Mouse (Mus musculus): Measurements from ENCODE around the gene Ppp2r1b.

The Ppp2r1b gene

DNA sequence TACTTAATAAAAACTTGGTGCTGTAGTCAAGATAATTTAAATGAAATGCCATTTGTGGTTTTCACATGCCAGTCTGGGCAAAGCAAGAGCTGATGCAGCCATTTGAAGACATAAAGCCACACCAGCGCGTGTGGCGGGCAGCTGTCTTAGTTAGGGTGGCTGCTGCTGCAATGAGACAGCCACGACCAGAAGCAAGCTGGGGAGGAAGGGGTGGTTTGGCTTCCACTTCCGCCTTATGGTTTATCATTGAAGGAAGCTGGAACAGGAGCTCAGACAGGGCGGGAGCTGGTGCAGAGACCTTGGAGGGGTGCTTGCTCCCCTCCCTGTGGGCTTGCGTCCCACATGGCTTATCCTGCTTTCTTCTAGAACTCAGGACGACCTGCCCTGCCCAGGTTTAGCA is 20.7 kb downstream of the Ppp2r1b start:
- DNase-seq (ENCODE audit: low read depth, low spot score), result no peak

DNA sequence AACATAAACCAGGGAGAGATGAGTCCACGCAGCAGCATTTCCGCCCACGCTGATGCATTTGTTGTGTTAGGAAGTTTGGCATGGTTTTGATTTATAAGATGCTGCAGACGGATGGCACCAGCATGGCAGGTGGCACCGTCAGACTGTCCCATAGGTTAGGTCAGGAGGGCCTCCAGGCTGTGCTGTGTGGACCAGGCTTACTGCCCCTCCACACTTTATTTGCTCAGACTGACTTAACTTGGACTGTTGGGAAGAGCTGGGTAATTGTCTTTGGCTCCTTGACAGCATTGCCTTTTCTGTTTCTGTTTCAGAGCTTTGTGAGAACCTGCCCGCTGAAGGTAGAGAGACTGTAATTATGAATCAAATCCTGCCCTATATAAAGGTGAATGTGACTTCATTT is 21.9 kb downstream of the Ppp2r1b start:
- no peak for DNase-seq (ENCODE audit: low read depth, low spot score)

DNA sequence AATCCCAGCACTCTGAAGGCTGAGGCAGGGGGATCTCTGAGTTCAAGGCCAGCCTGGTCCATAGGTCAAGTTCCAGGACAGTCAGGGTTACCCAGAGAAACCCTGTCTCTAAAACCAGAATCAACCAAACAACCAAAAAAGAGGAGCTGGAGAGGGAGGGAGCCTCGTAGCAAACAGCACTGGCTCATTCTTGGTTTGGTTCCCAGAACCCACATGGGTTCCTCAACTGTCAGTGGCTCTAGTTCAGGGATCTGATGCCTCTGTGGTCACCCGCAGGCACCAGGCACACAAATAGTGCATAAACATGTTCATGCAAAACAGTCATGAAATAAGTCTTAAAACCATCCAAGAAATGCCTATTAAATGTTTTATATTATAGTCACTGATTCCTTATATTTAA is 23.1 kb downstream of the Ppp2r1b start:
- no peak for DNase-seq (ENCODE audit: low read depth, low spot score)

DNA sequence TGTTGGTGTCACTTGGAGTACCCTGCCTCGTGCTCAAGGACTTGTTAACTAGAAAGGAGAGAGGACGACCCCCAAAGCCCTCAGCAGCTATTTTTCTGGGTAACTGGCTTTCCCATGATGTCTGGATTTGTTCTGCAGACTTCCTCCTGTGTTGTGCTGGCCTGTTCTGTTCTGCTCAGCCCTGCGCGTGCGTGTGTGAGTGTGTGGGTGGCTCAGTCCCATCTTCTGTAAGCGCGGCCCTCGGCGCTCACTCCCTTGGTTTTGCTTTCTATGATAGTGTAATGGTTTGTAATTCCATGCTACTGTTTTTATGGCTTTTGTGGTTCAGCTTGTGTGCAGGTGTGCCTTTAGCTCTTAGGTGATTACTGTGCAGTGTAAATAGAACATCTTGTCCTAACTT is 28.1 kb downstream of the Ppp2r1b start:
- DNase-seq (ENCODE audit: low read depth, low spot score), result no peak

DNA sequence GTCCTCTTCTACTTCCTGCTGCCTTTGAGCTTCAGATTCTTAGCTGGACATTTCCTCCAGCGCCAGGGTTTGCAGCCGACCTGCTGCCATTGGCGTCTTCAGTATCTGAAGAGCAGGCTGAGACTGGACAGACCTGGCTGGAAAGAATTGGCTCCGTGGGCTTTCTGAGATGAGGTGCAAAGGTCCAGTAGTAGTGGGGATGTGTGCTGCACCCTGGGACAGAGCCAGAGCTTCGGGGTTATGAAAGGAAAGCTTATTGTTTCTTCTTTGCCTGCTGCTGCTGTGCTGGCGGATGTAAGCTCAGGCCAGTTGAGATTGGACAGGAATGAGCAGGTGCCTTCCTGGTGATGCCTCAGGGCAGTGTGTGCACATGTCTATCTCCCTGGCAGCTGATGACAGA is 28.9 kb downstream of the Ppp2r1b start:
- no peak for DNase-seq (ENCODE audit: low read depth, low spot score)

DNA sequence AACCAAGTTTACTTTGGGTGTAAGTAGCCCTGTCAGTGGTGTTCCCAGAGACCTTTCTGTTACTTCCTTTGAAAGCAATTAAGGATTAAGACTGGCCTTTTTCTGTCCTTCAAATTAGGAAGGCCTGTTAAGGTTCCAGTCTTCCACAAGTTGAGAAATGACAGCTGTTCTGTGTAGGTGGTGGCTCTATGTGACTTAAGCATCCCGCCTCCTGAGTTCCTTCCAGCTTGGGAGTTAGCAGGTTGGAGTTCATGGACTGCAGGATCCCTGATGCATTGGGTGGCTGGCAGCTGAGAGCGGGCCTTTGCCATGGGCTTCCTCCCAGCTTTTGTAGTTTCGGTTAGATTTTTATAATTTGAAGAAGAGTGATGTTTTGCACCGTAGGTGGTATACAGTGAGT is 30.4 kb downstream of the Ppp2r1b start:
- DNase-seq (ENCODE audit: low read depth, low spot score), result no peak

DNA sequence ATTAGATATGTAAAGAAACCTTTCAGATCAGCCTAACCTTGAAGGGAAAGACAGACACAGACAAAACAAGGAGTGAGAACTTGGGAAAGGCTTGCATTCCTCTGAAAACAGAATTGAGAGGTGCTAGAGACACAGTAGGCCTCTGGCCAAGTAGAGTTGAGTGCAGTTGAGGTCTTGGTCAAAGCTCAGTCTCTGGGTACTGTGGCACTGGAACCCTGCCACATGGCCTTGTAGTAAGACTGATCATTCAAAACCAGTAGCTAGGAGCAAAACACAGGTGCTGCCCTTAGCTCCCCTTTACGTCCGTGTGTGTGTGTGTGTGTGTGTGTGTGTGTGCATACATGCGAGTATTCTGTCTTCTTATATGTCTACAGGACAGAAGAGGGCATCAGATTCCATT is 31.2 kb downstream of the Ppp2r1b start:
- DNase-seq (ENCODE audit: low read depth, low spot score), result no peak

DNA sequence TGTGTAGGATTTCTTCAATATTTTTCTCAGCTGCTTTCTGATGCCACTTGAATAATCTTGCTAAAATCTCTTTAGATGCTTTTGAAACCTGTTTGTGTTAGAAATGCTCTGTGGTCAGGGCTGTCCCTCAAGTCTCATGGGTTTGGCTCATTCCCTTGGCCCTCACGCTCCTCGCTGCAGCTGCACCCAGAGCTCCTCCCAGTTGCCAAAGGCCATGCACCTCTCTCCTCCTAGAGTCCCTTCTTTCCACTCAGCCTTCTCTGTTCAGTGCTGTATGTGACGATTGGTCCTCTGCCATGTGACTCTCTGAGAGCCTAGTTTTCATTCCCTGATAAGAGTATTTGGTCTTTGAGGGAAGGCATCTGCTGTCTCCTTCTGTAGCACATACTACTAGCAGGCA is 32.3 kb downstream of the Ppp2r1b start:
- no peak for DNase-seq (ENCODE audit: low read depth, low spot score)

DNA sequence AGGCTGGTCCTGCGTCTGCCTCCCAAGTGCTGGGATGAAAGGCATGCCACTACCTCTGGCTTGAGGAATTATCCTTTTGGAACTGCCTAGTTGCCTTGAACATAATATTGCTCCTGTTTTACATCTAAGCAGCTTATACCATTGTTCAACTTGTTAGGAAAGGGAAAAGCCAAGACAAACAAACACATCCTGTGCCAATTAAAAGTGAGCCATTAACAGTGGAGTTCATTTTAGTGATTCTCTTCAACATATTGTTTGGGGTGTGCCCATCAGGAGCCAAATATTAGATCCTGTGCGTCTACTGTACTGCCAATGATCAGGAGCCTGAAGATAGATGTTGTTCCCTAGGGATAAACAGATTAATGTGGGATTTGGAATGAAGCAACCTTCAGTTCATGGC is 37.1 kb downstream of the Ppp2r1b start:
- DNase-seq (ENCODE audit: low read depth, low spot score), result no peak

DNA sequence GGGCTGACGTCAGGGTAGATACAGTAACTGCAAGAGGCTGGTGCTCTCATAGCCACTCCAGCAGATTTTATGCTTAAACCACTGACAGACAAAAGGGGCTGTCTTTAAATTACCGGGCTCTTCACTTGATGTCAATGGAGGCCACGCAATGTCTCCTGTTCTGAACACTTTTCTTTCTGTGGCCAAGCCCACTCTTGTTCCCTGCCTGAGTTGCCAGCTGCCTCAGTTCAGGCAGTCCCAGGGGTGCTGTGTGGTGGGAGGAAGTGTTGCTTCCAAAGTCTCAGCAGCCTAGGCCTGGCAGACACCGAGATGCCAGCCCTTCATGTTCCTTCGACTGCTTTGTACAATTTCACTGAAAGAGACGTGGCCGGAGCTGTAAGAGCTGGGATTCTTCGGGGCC is 39.0 kb downstream of the Ppp2r1b start:
- DNase-seq (ENCODE audit: low read depth, low spot score), result no peak

DNA sequence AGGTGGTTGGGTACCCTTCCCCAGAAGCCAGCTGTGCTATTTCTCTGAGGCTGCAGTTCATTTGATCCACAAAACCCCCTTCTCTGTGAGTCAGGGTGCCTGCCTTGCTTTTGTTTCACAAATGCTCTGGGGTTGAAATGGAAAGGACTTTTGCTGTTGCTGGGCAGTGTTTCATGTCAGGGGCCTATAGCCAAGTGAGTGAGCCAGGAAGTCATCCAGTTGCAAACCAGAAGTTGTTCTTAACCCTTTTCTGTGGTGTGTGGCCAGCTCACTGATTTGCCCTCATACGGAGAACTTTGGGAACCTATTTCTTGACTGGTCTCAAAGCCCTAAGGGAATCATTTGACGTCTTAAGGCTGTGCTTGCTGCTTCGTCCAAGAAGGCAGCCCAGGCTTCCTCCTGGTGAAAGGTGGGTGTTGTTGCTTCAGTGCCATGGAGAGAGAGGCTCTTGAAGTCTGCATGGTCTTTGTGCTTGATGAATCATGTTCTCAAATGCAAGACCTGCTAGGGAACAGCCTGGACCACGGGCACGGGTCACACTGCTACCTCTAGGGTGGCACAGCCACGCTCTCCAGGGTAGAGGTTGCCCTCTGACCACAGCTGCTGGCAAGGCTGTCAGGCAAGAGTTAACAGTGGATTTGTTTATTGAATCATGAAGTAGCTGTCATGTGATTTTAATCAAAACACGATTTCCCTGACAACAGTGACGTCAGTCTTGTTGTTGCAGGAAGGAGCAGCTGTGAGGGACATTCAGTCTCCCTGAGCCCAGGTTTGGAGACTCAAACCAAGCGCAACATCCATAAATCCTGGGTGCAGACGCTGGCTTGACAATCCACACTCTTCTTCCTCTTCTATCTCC is 39.9 kb downstream of the Ppp2r1b start:
- peak; percentile 14 for DNase-seq (ENCODE audit: low read depth, low spot score)

DNA sequence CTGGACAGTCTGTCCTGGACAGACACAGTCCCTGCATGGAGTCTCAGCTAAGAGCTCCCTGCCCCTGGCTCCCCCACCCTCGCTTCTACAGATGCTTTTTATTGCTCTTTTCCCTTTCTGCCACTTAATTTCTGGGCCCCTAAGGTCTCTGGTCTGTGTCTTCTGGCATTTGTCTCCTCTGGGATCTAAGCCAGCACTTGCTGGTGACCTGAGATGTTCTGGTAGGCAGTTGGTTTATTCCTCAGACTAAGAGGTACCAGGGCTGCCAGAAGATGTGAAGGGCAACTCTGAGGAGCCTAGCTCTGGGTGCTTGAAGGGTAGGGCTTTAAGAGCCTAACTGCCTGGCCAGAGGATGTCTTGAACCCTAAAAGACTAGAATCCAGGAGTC is 40.5 kb downstream of the Ppp2r1b start:
- DNase-seq (ENCODE audit: low read depth, low spot score), result no peak

DNA sequence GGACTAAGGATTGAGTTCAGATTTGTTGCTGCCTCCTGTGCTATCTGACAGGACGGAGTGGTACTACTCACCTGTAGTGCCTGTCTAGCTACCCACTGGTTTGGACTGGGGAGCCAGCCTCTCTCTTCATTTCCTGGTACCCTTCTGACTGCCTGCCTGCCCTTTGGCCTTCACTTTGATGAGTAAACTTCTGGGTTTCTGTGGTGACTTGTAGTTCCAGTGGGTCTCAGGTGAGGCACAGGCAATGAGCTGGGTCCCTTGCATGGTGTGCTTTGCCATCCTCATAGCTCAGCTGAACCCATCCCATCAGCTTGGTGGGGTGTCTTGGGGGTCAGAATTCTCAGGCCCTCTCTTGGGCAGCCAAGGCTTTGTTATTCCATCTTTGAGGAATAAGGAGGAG is 41.8 kb downstream of the Ppp2r1b start:
- DNase-seq (ENCODE audit: low read depth, low spot score), result no peak

DNA sequence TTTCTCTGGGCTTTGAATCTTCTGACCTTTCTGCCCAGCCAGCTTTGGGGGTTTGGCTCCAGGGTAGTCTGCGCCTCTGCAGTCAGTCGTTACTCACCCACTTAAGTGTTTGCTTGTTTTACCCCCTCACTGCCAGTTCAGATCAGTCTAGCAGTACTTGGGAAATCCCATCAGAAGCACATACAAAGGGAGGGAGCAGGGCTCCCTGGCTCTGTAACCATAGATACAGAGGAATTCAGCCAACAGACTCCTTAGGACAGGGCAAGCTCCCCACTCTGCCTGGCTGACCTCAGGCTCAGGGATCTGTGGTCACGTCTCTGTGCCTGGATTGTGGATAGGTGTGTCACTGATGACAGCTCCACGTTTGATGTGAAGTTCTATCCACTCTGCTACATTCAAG is 42.2 kb downstream of the Ppp2r1b start:
- no peak for DNase-seq (ENCODE audit: low read depth, low spot score)

DNA sequence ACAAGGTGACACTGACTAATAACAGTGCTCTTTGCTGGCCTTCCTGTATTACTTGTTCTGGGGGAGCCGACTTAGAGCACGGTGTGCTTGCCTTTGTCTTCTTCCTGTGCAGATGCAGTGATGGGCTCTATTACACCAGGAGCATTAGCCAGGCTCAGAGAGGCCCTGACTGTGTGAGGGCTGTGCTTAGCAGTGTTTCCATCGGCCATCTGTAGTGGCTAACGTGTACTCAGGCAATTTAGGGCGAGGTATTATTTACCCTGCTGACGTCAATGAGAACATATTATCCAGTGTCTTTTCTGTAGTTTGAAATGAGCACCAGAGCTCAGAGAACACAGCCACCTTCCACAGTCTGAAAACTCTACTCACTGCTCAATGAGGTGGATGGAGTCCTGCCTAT is 44.1 kb downstream of the Ppp2r1b start:
- no peak for DNase-seq (ENCODE audit: low read depth, low spot score)

DNA sequence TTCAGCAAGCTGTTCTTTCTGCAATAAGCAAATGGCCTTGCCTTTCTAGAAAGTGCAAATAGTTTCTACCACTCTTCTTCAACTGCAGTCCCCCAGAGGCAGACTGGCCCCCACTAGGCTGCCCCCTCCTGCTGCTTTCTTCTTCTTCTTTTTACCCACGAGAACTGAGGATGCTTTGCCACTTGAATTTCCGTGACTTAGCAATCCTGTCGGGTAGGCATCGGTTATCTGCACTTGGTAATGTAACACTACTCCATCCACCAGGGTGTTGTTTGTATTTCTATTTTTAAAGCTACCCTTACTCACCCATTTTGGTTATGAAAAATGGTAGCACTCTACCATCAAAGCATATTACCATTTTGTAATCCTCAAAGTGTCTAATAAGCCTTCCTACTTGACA is 44.9 kb downstream of the Ppp2r1b start:
- no peak for DNase-seq (ENCODE audit: low read depth, low spot score)

DNA sequence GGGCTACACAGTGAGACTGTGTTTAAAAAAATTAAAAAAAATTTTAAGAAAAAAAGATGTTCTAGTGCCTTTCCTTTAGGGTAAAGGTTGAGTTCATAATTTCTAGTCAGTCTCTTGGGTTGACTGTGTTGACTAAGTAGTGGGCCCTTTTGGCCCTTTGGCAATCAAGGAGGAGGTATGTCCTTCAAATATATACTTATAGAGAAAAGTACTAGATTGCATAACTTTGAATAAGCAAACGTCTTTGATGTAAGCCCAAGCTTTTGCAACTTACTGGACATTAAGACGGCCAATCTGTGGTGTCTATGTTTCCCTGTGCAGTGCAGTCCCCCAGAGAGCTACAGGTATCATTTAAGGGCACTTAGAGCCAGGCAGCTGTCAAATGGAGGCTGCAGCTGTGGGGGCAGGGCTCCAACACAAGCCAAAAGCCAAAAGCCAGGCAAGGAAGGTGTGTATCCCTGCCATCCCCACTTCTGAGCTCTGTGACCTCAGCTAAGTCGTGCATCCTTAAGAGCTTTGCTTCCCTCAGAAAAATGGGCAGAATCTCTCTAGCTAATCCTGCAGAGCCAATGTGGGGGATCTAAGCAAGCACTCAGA is 45.5 kb downstream of the Ppp2r1b start:
- no peak for DNase-seq (ENCODE audit: low read depth, low spot score)

DNA sequence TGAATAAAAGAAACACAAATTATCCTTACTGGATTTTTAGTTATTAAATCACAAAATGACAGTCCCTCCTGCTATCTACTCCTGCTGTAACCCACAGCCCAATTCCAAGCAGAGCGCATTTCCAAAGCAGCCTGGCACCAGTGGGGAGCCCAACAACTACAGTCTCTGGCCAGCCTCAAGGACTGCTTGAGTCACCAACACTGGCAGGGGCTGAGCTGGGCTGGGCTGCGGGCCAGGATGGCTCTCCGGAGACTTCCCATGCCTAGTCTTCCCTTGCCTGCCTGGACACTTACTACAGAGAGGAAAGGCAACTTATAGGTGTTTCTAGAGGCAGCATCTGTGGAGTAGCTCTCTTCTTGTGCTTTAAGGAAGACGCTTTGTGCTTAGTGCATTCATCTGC is 48.6 kb downstream of the Ppp2r1b start:
- DNase-seq (ENCODE audit: low read depth, low spot score), result no peak

DNA sequence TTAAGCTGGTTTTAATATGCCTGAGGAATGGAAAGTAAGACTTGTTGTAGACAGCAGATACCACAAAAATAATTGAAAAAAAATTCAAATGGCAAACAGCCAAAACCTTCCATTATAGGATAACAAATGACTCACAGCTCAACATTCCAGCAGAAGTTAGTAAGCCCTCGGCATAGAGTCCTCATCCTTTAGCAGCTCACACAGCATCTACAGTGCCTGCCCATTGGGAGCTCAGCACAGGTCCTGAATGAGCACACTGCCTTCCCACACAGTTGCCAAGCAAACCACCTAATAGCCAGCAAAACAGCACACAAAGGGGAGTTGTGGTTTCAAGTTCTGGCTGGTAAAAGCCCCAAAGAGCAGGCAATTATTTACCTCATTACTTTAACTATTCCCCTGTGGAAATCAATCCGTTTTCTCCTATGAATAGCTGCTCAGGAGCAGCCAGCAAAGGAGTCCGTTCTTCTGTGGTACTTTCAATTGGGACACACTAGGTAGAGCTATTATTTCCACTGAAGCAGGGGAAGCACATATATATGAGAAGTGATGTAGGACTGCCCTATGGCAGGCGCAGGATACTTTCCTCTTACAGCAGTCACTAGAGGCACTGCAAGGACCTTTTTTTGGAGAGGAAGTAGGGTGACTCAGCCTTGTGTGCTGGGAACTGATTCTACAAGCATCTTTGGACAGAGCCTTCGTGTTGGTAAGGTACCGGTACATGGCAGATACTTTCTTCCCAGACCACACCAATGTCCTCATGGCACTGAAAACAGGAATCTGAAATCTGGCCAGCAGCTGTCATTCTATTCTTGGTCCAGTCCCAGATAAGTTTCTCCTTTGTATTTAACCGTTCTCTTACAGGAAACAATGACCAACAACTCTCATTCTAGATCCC is 55.2 kb downstream of the Ppp2r1b start:
- no peak for DNase-seq (ENCODE audit: low read depth, low spot score)

DNA sequence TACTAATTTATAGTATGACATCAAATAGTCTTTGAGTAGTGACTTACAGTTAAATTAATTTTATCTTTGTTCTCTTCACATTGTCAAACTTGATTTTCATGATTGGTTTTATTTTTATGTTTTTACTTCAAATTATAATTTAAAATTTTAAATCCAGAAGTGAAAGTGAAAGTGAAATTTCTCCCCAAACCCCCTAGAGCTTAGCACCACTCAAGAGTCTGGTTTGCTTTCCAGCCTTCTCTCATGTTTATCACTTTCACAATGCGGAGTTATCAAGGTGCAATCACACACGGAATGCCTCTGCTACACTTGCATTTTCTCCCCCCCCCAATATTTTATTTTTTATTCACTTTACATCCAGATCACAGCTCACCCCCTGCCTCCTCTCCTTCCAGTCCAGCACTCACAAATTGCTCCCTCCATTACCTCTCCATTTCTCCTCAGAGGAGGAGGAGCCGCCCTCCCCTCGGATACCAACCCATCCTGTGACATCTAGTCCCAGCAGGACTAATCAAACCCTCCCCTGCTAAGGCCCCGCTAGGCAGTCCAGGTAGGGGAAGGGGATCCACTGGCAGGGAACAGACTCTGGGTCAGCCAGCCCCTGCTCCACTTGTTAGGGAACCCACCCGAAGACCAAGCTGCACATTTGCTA is 59.2 kb downstream of the Ppp2r1b start:
- no peak for DNase-seq (ENCODE audit: low read depth, low spot score)

DNA sequence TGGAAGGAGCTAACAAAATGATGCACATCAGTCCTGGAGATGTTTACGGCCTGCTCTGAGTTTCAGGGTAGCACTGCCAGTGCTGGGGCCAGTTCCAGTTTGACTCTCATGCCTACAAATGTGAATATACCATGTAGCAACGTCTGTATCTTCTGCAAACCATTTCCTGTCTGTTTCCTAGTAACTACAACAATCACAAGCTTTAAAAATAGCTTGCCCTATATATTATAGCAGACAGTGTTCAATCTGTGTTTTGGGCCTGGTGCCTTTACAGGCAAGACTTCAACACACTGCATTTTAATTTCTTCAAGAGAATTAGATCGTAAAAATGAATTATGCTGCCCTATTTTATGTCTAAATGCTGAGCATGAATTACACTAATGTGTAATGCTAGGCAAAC is 60.2 kb downstream of the Ppp2r1b start:
- DNase-seq (ENCODE audit: low read depth, low spot score), result no peak

Data from mesoderm, embryonic 11.5 days (tissue).